Mouse (Mus musculus): Measurements from ENCODE around the gene Pdx1. TPM values are rescaled to one million over a fixed set of nuclear protein-coding genes. Genes with fewer than 3 reads are reported as not detected.

Gene Pdx1
- total RNA-seq, 2 experiments from 2014 or later = not detected

GRCm38 (mm10) chr5:147284365-147284764 lies 14.6 kb downstream of the Pdx1 start:
- DNase-seq = no peak

- DNase-seq = no peak
These were observed 22.2 kb downstream of the Pdx1 start for GRCm38 (mm10) chr5:147291764-147292505.

- DNase-seq = no peak
These were observed 22.9 kb downstream of the Pdx1 start for GRCm38 (mm10) chr5:147292506-147293120.

- peak; percentile 75 for DNase-seq
These were observed 23.6 kb downstream of the Pdx1 start for GRCm38 (mm10) chr5:147293127-147293910.

- no peak for DNase-seq
These were observed 24.4 kb downstream of the Pdx1 start for GRCm38 (mm10) chr5:147294121-147294520.

GRCm38 (mm10) chr5:147297249-147297648 lies 27.5 kb downstream of the Pdx1 start:
- no peak for DNase-seq

GRCm38 (mm10) chr5:147299255-147300000 lies 29.7 kb downstream of the Pdx1 start:
- DNase-seq = peak; percentile 59

GRCm38 (mm10) chr5:147300001-147300363 lies 30.2 kb downstream of the Pdx1 start:
- no peak for DNase-seq

GRCm38 (mm10) chr5:147300917-147301780 lies 31.4 kb downstream of the Pdx1 start:
- no peak for DNase-seq

- DNase-seq = no peak
These were observed 32.0 kb downstream of the Pdx1 start for GRCm38 (mm10) chr5:147301781-147302070.

- DNase-seq = no peak
These were observed 32.4 kb downstream of the Pdx1 start for GRCm38 (mm10) chr5:147302141-147302540.

GRCm38 (mm10) chr5:147302746-147303400 lies 33.1 kb downstream of the Pdx1 start:
- no peak for DNase-seq

GRCm38 (mm10) chr5:147304276-147305155 lies 34.8 kb downstream of the Pdx1 start:
- no peak for DNase-seq

- DNase-seq = no peak
These were observed 35.4 kb downstream of the Pdx1 start for GRCm38 (mm10) chr5:147305166-147305565.

- no peak for DNase-seq
These were observed 36.3 kb downstream of the Pdx1 start for GRCm38 (mm10) chr5:147305856-147306637.

GRCm38 (mm10) chr5:147306638-147307397 lies 37.1 kb downstream of the Pdx1 start, which contains the start of gene Cdx2:
Cdx2 (minus strand) TSS chr5:147307270.
- DNase-seq = no peak

GRCm38 (mm10) chr5:147307398-147307785 lies 37.6 kb downstream of the Pdx1 start:
- no peak for DNase-seq

GRCm38 (mm10) chr5:147308451-147308850 lies 38.7 kb downstream of the Pdx1 start:
- DNase-seq = no peak

- DNase-seq = no peak
These were observed 40.0 kb downstream of the Pdx1 start for GRCm38 (mm10) chr5:147309786-147310185.
